Mouse (Mus musculus): Measurements from ENCODE around the gene Ndufs5.

DNA sequence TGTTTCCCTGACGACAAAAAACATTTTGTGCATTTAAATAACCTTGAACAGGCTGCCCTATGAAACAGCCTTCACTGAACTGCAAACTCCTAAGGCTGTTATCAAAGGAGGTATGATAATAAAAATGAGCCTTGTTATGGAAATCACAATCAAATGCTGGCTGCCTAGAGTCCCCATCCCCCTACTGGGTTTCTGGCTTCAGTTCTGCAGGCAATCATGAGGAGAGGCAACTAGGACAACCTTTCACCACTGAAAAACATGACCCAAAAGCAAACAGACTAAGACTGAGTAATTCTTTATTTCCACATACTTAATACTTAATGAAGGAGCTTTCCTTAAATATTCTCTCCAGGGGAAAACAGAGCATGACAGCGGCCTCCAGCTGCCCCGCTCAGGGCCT, 5.6 kb downstream of the Ndufs5 start:
- TF ChIP-seq CTCF (IDR thresholded peaks at IDR 0.05; ENCODE audit: control insufficient read depth, insufficient read depth, low read length): no peak
- TF ChIP-seq POLR2A (IDR thresholded peaks at IDR 0.05; ENCODE audit: borderline replicate concordance, control insufficient read depth, low read depth, low read length): no peak

Measured in bone marrow, adult 2 months (tissue).